Mouse (Mus musculus) splenic B cell, adult 2 months (primary cell): ENCODE measurements around the gene Fam71f2.
A peak's percentile ranks its signal among the peaks of the same experiment; 100 is the strongest.

Experiments
- DNase-seq: peaks from one replicate; pipeline ENCODE4 v3.0.0-alpha.2; 2011; ENCODE audit warnings: low read depth, low spot score
- H3K27me3 ChIP-seq: 2 replicates; pipeline ENCODE4 v1.6.1; 2012; ENCODE audit warnings: mild to moderate bottlenecking, low read length, moderate library complexity, mixed read lengths; ENCODE audit not compliant: control insufficient read depth, poor library complexity, insufficient read depth, severe bottlenecking
- H3K36me3 ChIP-seq: 2 replicates; pipeline ENCODE4 v1.6.1; 2012; ENCODE audit warnings: mild to moderate bottlenecking, low read length, moderate library complexity, mixed read lengths; ENCODE audit not compliant: control insufficient read depth, poor library complexity, insufficient read depth, severe bottlenecking

Fam71f2 gene

GRCm38 (mm10) chr6:29279293-29279692, at the start of gene Fam71f2:
Fam71f2 (plus strand) TSS chr6:29279593.
- no peaks in the 10 kb centered on the region for H3K36me3 ChIP-seq
- no peak for DNase-seq
- H3K27me3 ChIP-seq, result no peaks in the 10 kb centered on the region

- no peak for DNase-seq
- Histone ChIP-seq H3K36me3 (no peaks in the 10 kb centered on the region), H3K27me3 (no peaks in the 10 kb centered on the region)
Observed at GRCm38 (mm10) chr6:29230386-29230785, 49.0 kb upstream of the Fam71f2 start.

- H3K27me3 ChIP-seq, result no peaks in the 10 kb centered on the region
- H3K36me3 ChIP-seq, result no peaks in the 10 kb centered on the region
- DNase-seq, result no peak
Observed at GRCm38 (mm10) chr6:29231799-29232198, 47.6 kb upstream of the Fam71f2 start.

GRCm38 (mm10) chr6:29232321-29232720, 47.1 kb upstream of the Fam71f2 start:
- Histone ChIP-seq H3K36me3 (no peaks in the 10 kb centered on the region), H3K27me3 (no peaks in the 10 kb centered on the region)
- peak; percentile 41 for DNase-seq

GRCm38 (mm10) chr6:29233710-29234109, 45.7 kb upstream of the Fam71f2 start:
- no peaks in the 10 kb centered on the region for H3K36me3 ChIP-seq
- no peak for DNase-seq
- H3K27me3 ChIP-seq, result no peaks in the 10 kb centered on the region

GRCm38 (mm10) chr6:29234272-29234671, 45.1 kb upstream of the Fam71f2 start:
- no peaks in the 10 kb centered on the region for H3K27me3 ChIP-seq
- no peaks in the 10 kb centered on the region for H3K36me3 ChIP-seq
- DNase-seq, result peak; percentile 72

GRCm38 (mm10) chr6:29240806-29241205, 38.6 kb upstream of the Fam71f2 start:
- peak; percentile 85 for DNase-seq
- no peaks in the 10 kb centered on the region for H3K27me3 ChIP-seq
- H3K36me3 ChIP-seq, result no peaks in the 10 kb centered on the region

- no peaks in the 10 kb centered on the region for H3K27me3 ChIP-seq
- no peaks in the 10 kb centered on the region for H3K36me3 ChIP-seq
- peak; percentile 60 for DNase-seq
Observed at GRCm38 (mm10) chr6:29241697-29242096, 37.7 kb upstream of the Fam71f2 start.

GRCm38 (mm10) chr6:29242265-29242664, 37.1 kb upstream of the Fam71f2 start:
- Histone ChIP-seq H3K27me3 (no peaks in the 10 kb centered on the region), H3K36me3 (no peaks in the 10 kb centered on the region)
- peak; percentile 48 for DNase-seq

- DNase-seq, result peak; percentile 88
- H3K27me3 ChIP-seq, result no peaks in the 10 kb centered on the region
- H3K36me3 ChIP-seq, result no peaks in the 10 kb centered on the region
Observed at GRCm38 (mm10) chr6:29245272-29246120, 33.9 kb upstream of the Fam71f2 start.

- no peaks in the 10 kb centered on the region for H3K27me3 ChIP-seq
- no peak for DNase-seq
- no peaks in the 10 kb centered on the region for H3K36me3 ChIP-seq
Observed at GRCm38 (mm10) chr6:29246183-29246582, 33.2 kb upstream of the Fam71f2 start.

- DNase-seq, result peak; percentile 52
Observed at GRCm38 (mm10) chr6:29246585-29246984, 32.8 kb upstream of the Fam71f2 start.

GRCm38 (mm10) chr6:29247072-29247471, 32.3 kb upstream of the Fam71f2 start:
- DNase-seq, result no peak
- Histone ChIP-seq H3K27me3 (no peaks in the 10 kb centered on the region), H3K36me3 (no peaks in the 10 kb centered on the region)

More at GRCm38 (mm10) chr6:29246585-29246984, 32.8 kb upstream of the Fam71f2 start:
- Histone ChIP-seq H3K27me3 (no peaks in the 10 kb centered on the region), H3K36me3 (no peaks in the 10 kb centered on the region)

- no peaks in the 10 kb centered on the region for H3K36me3 ChIP-seq
- no peaks in the 10 kb centered on the region for H3K27me3 ChIP-seq
- DNase-seq, result peak; percentile 19
Observed at GRCm38 (mm10) chr6:29259418-29259817, 20.0 kb upstream of the Fam71f2 start.

GRCm38 (mm10) chr6:29261831-29262230, 17.6 kb upstream of the Fam71f2 start:
- DNase-seq, result no peak
- Histone ChIP-seq H3K27me3 (no peaks in the 10 kb centered on the region), H3K36me3 (no peaks in the 10 kb centered on the region)
